Mouse (Mus musculus): ENCODE data around the gene Olfr628. TPM values are rescaled to one million over a fixed set of nuclear protein-coding genes. Genes with fewer than 3 reads are reported as not detected.
"Not testable (repeated sequence)": the region's sequence is repeated elsewhere in the genome, so short reads cannot be mapped to it uniquely, and the experiment has no call there.

The Olfr628 gene
- not detected in 2 replicates for polyA plus RNA-seq (2015; fragmentation: Nextera tagmentation; extraction: Ambion mirVana)

GRCm38 (mm10) chr7:103730074-103730473 lies at the start of gene Olfr628:
Gene Olfr628 (plus strand): TSS chr7:103730374.
- WGBS = 86% methylated on average over 1 of the region's 1 CpGs
- no peak within 1 kb of the TSS for H3K27ac ChIP-seq (replicated peaks)
- no peaks in the 10 kb centered on the region for H3K36me3 ChIP-seq
- H3K9ac ChIP-seq = no peak within 1 kb of the TSS
- no peaks in the 10 kb centered on the region for H3K9me3 ChIP-seq
- no peaks in the 10 kb centered on the region for H3K4me1 ChIP-seq (replicated peaks)
- no peak within 1 kb of the TSS for H3K4me3 ChIP-seq
- no peak within 1 kb of the TSS for H3K4me2 ChIP-seq
- no peaks in the 10 kb centered on the region for H3K27me3 ChIP-seq
- no peak for ATAC-seq (ENCODE audit: low read depth)

DNA sequence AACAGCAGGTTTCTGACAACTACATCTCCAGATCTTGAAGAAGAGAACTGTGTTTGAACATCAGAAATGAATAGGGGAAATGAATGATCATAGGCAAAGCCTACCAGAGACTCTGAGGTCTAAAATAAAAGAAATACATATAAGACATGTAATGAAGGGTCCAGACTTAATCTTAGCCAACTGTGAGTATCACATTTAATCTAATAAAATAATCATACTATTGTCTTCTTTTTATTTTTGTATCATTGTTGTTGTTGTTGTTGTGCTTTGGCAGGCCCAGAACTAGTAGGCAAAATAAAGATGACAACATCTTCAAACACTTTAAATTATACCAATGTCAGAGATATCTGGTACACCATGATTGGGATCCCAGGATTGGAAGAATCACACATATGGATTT lies 47.8 kb upstream of the Olfr628 start, which contains the start of gene Olfr625-ps1:
Olfr625-ps1 (plus strand) TSS at position 301 of the 400 bp plus-strand sequence.
- Histone ChIP-seq H3K4me3 (no peak within 1 kb of the TSS), H3K27ac (replicated peaks) (no peak within 1 kb of the TSS), H3K9ac (no peak within 1 kb of the TSS), H3K27me3 (no peaks in the 10 kb centered on the region), H3K4me1 (replicated peaks) (no peaks in the 10 kb centered on the region), H3K9me3 (no peaks in the 10 kb centered on the region), H3K4me2 (no peak within 1 kb of the TSS), H3K36me3 (no peaks in the 10 kb centered on the region)
- ATAC-seq (ENCODE audit: low read depth) = no peak

- ATAC-seq (ENCODE audit: low read depth) = no peak
- no peaks in the 10 kb centered on the region for H3K9me3 ChIP-seq
Observed at GRCm38 (mm10) chr7:103699469-103699868, 30.7 kb upstream of the Olfr628 start.

DNA sequence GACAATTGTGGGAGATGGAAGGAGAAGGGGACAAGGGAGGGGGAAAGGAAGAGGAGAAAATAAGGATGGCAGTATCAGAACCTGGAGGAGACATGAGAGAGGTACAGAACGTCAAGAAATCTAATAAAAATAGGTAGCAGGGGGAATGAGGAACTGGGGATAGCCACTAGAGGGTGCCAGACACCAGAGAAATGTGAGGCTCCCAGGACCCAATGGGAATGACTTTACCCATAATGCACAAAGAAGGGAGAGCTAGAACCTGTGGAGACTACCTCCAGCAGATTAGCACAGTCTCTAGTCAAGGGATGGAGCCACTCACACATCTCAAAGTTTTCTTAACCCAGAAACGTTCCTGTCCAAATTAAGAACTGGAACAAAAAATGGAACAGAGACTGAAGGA lies 18.1 kb upstream of the Olfr628 start:
- H3K4me2 ChIP-seq = no peak overlapping the region
- H3K27ac ChIP-seq (replicated peaks) = no peak overlapping the region
- H3K36me3 ChIP-seq = no peaks in the 10 kb centered on the region
- H3K4me3 ChIP-seq = no peak overlapping the region
- H3K27me3 ChIP-seq = no peaks in the 10 kb centered on the region
- H3K4me1 ChIP-seq (replicated peaks) = no peaks in the 10 kb centered on the region
- 26% methylated on average over 2 of the region's 2 CpGs for WGBS
- H3K9ac ChIP-seq = no peak overlapping the region
- no peak for ATAC-seq (ENCODE audit: low read depth)
- no peaks in the 10 kb centered on the region for H3K9me3 ChIP-seq

More at GRCm38 (mm10) chr7:103699469-103699868, 30.7 kb upstream of the Olfr628 start:
- 95% methylated on average over 4 of the region's 4 CpGs for WGBS
- Histone ChIP-seq H3K4me2 (no peak overlapping the region), H3K4me3 (no peak overlapping the region), H3K27me3 (no peaks in the 10 kb centered on the region), H3K27ac (replicated peaks) (no peak overlapping the region), H3K36me3 (no peaks in the 10 kb centered on the region), H3K9ac (no peak overlapping the region), H3K4me1 (replicated peaks) (no peaks in the 10 kb centered on the region)

DNA sequence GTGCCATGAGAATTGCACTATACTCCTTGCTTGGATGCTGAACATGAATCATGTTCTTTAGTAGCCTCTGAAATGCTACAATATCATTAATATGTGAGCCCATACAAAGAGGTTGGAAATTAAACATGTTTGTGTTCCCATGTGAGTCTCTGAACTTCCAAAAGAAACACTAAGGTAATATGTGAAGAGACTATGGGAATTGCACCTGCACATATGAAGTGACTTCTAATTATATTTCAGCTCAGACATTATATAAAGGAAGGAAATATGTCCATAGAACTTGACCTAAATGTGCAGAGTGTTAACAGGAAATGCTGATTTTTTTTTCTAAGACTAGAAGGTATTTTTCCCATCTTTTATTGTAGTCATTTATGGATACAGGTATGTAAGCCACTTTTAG lies 15.8 kb upstream of the Olfr628 start, which contains the start of gene Olfr243:
Olfr243 (plus strand) TSS at position 301 of the 400 bp plus-strand sequence.
- Histone ChIP-seq H3K27me3 (no peaks in the 10 kb centered on the region), H3K36me3 (no peaks in the 10 kb centered on the region), H3K27ac (replicated peaks) (no peak within 1 kb of the TSS), H3K4me3 (no peak within 1 kb of the TSS), H3K9ac (no peak within 1 kb of the TSS), H3K4me1 (replicated peaks) (no peaks in the 10 kb centered on the region), H3K4me2 (no peak within 1 kb of the TSS), H3K9me3 (no peaks in the 10 kb centered on the region)
- no peak for ATAC-seq (ENCODE audit: low read depth)

DNA sequence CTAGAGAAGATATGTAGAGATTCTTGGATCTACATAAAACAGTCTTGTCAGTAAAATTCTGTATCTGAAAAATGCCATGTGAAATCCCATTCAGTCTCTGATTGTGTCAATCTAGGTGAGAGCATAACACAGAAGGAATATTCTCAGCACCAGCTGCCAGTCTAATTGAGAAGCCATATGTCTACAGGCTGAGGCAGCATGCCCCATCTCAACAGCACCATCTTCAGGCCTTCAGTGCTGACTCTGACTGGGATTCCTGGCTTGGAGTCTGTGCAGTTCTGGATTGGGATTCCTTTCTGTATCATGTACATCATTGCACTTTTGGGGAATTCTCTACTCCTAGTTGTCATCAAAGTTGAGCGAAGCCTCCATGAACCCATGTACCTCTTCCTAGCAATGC lies 13.8 kb upstream of the Olfr628 start:
- not testable (repeated sequence) for H3K4me2 ChIP-seq; H3K27me3 ChIP-seq; H3K9me3 ChIP-seq; H3K9ac ChIP-seq; H3K4me3 ChIP-seq; H3K4me1 ChIP-seq (replicated peaks); H3K27ac ChIP-seq (replicated peaks); ATAC-seq (ENCODE audit: low read depth); H3K36me3 ChIP-seq
- 95% methylated on average over 1 of the region's 1 CpGs for WGBS

DNA sequence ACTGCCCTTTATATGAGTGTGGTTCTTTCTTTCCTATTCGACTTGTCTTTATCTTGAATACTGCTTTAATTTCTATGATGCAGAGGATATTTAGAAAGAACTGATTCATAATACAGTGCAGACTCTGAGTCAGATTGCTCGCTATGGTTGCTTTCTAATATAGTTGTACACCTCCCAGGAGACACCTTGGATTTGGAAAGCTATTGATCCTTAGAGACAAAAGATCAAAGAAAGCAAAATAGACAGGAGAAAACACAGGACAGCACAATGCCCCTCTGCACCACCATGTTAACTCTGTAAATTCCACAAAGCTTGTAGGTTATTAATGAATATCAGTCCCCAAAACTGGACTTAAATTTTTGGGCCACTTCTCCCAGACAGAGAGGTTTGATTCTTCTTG lies 14.7 kb downstream of the Olfr628 start, which contains the start of gene Olfr629:
Olfr629 (minus strand) TSS at position 101 of the 400 bp plus-strand sequence.
- Histone ChIP-seq H3K4me3 (no peak within 1 kb of the TSS), H3K27me3 (no peaks in the 10 kb centered on the region), H3K4me1 (replicated peaks) (no peaks in the 10 kb centered on the region), H3K4me2 (no peak within 1 kb of the TSS), H3K27ac (replicated peaks) (no peak within 1 kb of the TSS), H3K9ac (no peak within 1 kb of the TSS), H3K9me3 (0 out of 2 replicates have a peak, but pooled peaks cover 10% of the 10 kb centered on the region), H3K36me3 (no peaks in the 10 kb centered on the region)
- no peak for ATAC-seq (ENCODE audit: low read depth)
- 81% methylated on average over 2 of the region's 2 CpGs for WGBS

DNA sequence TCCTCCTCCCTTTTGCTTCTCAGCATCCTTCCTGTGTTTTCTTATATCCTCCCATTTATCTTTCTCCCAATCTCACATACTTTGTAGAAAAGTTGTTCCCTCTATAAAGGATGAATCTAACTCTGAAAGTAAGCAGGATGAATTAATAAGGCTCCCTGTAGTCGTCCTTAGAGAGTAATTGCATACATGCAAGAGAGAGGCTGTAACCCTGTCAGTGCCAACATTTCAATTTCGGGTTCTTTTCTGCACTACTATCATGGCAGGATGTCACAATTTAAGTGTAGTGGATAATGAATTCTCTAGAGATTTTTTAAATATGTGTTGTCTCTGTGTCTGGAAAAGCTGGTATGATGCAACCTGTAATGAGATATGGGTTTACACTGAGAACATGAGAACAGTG lies 27.1 kb downstream of the Olfr628 start, which contains the start of gene Olfr630:
Olfr630 (minus strand) TSS at position 101 of the 400 bp plus-strand sequence.
- WGBS = 49% methylated on average over 2 of the region's 2 CpGs
- Histone ChIP-seq H3K4me1 (replicated peaks) (no peaks in the 10 kb centered on the region), H3K9me3 (no peaks in the 10 kb centered on the region), H3K27me3 (no peaks in the 10 kb centered on the region), H3K27ac (replicated peaks) (no peak within 1 kb of the TSS), H3K4me2 (no peak within 1 kb of the TSS), H3K36me3 (no peaks in the 10 kb centered on the region), H3K4me3 (no peak within 1 kb of the TSS), H3K9ac (no peak within 1 kb of the TSS)
- no peak for ATAC-seq (ENCODE audit: low read depth)

- H3K4me3 ChIP-seq; H3K36me3 ChIP-seq; H3K27me3 ChIP-seq; H3K9ac ChIP-seq; H3K4me1 ChIP-seq (replicated peaks); H3K4me2 ChIP-seq; H3K27ac ChIP-seq (replicated peaks); H3K9me3 ChIP-seq; ATAC-seq (ENCODE audit: low read depth): not testable (repeated sequence)
- 92% methylated on average over 6 of the region's 6 CpGs for WGBS
Observed at GRCm38 (mm10) chr7:103762212-103762611, 32.0 kb downstream of the Olfr628 start.

- H3K4me1 ChIP-seq (replicated peaks); H3K27me3 ChIP-seq; H3K4me2 ChIP-seq; H3K9ac ChIP-seq; ATAC-seq (ENCODE audit: low read depth); H3K36me3 ChIP-seq; H3K9me3 ChIP-seq; H3K27ac ChIP-seq (replicated peaks); H3K4me3 ChIP-seq: not testable (repeated sequence)
- 94% methylated on average over 6 of the region's 6 CpGs for WGBS
Observed at GRCm38 (mm10) chr7:103767687-103768086, 37.5 kb downstream of the Olfr628 start.

GRCm38 (mm10) chr7:103771494-103771893 lies 41.3 kb downstream of the Olfr628 start, which contains the start of gene Olfr69:
Gene Olfr69 (minus strand): TSS chr7:103771594.
- Histone ChIP-seq H3K4me2 (no peak within 1 kb of the TSS), H3K36me3 (no peaks in the 10 kb centered on the region), H3K27me3 (no peaks in the 10 kb centered on the region), H3K9ac (no peak within 1 kb of the TSS), H3K9me3 (no peaks in the 10 kb centered on the region), H3K4me3 (no peak within 1 kb of the TSS), H3K27ac (replicated peaks) (no peak within 1 kb of the TSS), H3K4me1 (replicated peaks) (no peaks in the 10 kb centered on the region)
- no peak for ATAC-seq (ENCODE audit: low read depth)
- WGBS = 85% methylated on average over 2 of the region's 2 CpGs

DNA sequence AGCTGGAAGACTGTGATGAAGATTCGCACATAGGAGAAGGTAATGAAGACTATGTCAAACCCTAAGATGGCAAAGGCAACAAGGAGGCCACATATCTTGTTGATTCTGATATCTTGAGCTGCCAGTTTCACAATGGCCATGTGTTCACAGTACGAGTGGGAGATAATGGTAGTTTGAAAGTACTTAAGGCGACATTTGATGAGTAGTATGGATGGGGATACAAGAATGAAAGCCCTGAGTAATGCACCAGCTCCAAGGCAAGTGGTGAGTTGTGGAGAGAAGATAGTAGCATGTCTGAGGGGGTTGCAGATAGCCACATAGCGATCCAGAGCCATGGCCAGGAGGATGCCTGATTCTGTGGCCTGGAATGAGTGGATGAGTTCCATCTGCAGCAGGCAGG lies 47.5 kb downstream of the Olfr628 start:
- not testable (repeated sequence) for H3K4me3 ChIP-seq; H3K4me1 ChIP-seq (replicated peaks); H3K36me3 ChIP-seq; H3K9ac ChIP-seq; H3K27me3 ChIP-seq; ATAC-seq (ENCODE audit: low read depth); H3K4me2 ChIP-seq; H3K27ac ChIP-seq (replicated peaks); H3K9me3 ChIP-seq
- 85% methylated on average over 4 of the region's 4 CpGs for WGBS

DNA sequence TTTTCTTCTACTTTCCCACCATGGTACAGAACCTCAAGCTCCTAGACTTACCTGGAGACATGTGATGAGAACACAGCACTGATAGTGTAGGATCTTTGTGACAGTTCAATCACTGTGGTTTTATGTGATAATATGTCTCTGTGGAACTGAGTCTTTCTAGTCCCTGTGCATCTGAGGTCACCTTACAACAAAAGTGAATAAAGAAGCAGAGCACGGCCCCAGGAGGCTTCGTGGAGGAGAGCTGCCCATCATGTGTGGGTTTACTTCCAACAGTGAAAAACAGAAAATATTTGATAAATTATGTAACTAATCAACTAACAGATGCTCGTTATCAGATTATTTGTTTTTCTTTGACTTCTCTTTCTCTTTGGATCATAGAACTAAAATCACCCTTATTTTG lies 49.4 kb downstream of the Olfr628 start, which contains the start of gene Olfr68:
Olfr68 (minus strand) TSS at position 101 of the 400 bp plus-strand sequence.
- Histone ChIP-seq H3K4me3 (no peak within 1 kb of the TSS), H3K4me2 (no peak within 1 kb of the TSS), H3K36me3 (no peaks in the 10 kb centered on the region), H3K27me3 (no peaks in the 10 kb centered on the region), H3K27ac (replicated peaks) (no peak within 1 kb of the TSS), H3K9me3 (no peaks in the 10 kb centered on the region), H3K4me1 (replicated peaks) (no peaks in the 10 kb centered on the region), H3K9ac (no peak within 1 kb of the TSS)
- ATAC-seq (ENCODE audit: low read depth) = no peak
- WGBS = 76% methylated on average over 3 of the region's 3 CpGs

Data from neural tube, embryonic 13.5 days (tissue).